Mouse (Mus musculus) WW6 (cell line): ENCODE measurements around the gene Trim65.
A peak's percentile ranks its signal among the peaks of the same experiment; 100 is the strongest.
"Not testable (repeated sequence)": the region's sequence is repeated elsewhere in the genome, so short reads cannot be mapped to it uniquely, and the experiment has no call there.

Experiments
- DNase-seq: peaks from one replicate; pipeline ENCODE4 v3.0.0-alpha.2; 2013; ENCODE audit warnings: low read depth, low spot score

The Trim65 gene

DNA sequence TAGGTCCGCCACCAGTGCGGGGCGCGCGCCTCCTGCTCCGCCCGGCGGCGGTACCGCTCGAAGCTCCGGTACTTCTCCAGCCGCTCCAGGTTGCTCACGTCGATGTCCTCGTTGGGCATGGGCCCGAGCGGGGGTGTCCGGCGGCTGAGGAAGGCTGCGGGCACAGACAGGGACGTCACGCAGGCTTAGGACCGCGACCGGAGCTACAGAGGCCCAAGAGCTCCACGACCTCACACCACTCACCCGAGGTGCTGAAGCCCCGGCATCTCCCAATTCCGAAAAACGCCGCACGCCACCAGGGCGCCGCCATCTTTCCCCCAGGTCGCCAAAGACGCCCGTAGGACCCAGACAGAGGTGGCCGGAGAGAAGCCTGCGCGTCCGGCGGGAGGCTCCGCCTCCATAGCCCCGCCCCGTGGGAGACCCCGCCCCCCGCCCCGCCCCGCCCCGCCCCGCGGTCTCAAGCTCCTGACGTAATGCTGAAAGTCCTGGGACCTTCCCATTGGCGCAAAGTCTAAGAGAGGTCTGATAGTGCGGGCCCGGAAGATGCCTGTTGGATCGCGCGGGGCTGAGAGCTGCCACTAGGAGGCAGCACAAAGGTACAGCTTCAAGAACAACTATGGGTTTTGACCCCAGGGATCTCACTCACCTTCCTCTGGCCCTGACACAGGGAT, 7.7 kb upstream of the Trim65 start, which contains the start of gene Mrpl38:
Gene Mrpl38 (minus strand): TSS at position 401 of the 671 bp plus-strand sequence.
- peak; percentile 97 for DNase-seq

DNA sequence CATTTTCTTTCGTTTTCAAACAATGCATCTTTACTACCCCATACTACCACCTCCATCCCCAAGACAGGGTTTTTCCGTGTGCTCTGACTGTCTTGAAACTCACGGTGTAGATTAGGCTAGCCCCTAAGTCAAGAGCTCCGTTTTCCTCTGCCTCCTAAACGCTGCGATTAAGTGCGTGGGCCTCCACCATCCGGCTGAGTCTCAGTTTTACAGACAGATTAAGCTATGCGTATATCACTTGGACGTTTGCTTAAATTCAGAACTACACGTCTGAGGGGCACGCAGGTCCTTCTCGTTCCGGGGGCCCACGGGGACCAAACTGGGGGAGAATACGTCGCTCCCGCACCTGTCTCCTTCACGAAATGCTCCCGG, 7.2 kb upstream of the Trim65 start:
- DNase-seq, result no peak

DNA sequence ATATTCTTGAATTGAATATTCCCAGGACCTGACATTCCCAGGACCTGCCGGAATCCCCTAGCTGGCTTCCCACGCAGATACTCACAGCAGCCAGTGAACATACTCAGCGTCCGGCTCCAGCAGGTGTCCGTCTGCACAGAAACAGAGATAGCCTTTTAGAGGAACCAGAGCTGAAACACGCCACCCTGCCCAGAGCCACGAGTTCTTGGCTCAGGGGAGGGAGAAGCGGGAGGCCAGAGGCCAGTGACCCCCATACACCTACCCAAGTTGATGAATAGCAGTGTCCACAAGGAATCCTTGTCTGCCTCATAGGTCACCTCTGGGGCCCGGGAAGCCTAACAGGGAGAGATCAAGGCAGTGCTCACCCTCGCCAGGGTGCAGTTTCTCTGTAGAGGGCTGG, 3.2 kb upstream of the Trim65 start:
- DNase-seq, result no peak

DNA sequence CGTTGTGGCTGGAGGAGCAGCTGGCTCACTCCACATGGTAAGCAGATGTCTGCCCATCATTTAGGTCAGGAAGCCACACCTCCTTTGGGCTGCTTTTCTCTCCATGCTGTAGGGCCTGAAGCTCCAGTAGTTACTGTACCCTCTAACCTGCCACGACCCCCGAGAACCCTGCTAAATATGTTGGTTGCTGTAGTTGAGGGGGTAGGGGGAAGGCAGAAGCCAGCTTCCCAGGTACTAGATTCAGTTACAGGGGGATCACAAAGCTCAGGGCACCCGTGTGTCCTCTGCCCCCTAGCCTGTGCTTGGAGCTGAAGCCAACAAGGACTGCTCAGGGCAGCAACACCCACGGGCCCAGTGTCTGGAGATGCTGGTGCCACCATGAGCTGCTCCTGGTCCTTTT, 2.6 kb upstream of the Trim65 start:
- DNase-seq, result no peak

DNA sequence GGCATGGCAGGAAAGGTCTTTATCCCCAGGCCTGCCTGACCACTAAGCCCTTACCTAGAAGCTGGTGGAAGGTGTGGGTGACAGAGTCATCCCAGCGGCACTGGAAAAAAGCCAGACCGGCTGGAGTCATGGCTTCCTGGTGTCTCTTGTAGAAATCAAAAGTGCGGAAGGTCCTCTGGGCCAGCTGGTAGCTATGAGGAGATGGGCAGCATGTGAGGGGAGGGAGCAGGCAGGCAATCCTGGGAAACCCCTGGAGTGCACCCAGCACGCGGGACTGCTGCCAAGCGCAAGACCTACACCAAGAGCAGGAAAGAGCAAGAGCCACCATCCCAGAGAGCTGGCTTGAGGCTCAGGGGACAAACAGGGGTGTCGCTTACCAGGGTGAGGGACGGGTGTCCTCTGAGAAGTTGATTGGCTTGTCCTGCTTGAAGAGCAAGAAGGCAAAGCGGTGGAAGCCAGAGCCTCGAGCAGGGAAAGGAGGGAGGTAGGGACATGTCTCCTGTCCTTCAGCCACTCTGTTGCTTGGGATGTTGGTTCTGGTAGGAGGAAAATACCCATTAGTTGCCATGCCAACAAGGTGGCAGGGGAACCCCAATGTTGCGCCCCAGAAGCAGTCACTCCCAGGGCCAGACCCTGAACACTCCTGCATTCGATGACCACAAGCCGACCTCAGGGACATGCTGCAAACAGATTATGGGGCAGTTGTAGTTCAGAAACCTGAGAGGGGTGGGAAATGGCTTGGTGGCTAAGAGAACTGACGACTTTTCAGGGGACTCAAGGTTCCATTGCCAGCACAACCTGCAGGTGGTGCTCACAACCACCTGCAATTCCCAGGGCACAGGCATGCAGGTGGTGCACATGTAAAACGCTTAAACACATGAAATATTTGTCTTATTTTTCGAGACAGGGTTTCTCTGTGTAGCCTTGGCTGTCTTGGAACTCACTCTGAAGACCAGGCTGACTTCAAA, 1.7 kb upstream of the Trim65 start:
- no peak for DNase-seq

DNA sequence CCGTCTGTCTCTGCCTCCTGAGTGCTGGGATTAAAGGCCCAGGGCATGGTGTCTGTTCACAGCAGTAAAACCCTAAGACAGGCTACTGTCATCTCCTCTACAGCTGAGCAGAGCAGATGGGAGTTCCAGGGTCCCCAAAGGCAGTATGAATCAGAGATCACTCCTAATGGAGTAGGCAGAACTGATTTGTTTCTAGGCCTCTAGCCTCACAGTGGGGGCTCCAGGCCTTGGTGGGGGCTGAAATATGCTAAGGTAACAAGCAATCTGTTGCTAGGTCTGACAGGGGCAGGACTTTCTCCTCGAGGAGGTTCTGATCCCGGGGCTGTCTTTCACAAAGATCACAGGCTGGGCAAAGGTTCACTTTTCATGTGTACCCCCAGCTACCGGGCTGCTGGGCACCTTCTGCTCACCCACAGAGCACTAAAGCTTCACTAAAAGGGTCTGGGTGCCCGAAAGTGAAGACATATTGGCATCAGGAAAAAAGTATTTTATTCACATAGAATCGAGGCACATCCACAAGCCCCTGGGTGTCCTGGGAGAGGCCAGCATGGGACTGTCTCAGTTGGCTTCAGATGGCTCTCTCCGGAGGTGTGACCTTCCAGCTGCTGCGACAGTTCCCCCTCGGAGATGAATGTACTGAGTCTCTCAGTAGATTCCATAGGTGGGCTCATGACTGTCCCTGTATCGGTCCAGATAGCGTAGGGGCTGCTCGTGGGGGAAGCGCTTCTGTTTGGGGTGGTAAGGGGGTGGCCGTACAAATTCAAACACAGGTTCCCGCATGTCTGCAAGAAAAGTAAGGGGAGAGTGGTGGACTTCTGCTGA, 632 bp upstream of the Trim65 start:
- no peak for DNase-seq

DNA sequence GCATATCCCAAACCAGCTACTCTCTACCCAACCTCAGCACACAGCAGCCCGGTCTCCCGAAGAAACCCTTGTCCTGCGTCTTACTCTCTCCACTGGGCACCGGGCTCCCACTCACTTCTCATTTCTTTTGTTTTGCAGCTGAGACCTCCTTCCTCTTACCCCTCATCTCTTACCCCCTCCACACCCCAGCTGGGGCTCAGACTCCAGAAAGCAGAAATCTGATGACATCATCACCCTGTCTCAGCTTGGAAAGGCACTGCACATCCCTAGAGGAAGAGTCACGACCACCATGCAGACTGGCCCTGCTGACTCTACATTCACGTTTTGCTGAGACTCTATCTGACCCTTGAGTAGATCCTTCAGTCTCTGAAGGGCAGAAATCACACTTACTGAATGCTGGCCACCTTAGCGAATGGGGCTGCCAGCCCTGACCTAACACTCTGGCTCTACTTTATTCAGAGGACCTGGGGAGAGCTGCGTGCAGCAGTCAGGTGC, 888 bp downstream of the Trim65 start:
- DNase-seq, result no peak

DNA sequence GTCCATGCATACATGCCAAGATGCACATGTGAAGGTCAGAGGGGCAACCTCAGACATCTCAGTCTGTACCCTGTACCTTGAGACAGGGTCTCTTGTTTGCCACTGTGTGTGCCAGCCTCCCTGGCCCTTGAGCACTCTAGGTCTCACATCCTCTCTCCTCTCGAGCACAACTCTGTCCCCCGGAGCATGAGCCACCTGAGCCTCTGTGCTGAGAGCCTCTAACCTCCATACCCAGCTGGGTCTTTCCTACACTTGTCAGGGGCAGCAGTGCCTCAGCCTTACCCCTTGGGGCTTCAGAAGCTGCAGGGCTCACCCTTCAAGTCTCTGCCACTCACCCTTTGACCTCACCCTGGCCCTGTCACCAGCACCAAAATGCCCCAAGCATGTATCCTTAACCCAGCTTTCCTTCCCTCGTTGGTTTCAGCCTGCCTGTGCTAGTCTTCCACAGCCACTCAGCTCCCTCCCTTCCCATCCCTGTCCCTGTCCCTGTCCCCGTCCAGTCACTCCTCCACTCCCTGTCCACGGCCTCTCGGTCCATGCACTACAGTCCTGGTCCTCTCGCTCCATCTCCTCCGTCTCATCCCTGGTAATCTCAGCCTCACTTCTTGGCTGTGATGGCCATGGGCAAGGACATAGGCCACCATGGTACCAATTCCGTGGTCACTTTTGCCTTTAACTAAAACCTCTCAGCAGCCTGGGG, 1.7 kb downstream of the Trim65 start:
- DNase-seq, result no peak

DNA sequence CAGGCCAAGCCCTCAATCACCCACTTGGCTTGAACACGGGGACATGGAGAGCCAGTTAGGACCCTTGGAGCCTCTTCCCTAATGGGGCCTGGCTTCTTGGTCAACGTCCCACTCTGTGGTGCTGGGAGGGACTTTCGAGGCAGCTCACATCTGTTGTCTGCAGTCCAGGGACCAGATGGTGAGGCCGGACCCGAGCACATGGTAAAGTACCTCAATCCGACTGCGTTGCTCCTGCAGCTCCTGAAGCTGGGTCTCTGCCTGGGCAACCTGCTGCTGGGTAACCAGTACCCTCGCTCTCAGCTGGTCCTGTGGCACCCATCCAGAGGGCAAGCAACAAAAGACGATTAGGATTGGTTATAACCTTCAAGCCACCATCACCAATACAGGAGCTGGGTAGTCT, 2.9 kb downstream of the Trim65 start:
- DNase-seq, result no peak

DNA sequence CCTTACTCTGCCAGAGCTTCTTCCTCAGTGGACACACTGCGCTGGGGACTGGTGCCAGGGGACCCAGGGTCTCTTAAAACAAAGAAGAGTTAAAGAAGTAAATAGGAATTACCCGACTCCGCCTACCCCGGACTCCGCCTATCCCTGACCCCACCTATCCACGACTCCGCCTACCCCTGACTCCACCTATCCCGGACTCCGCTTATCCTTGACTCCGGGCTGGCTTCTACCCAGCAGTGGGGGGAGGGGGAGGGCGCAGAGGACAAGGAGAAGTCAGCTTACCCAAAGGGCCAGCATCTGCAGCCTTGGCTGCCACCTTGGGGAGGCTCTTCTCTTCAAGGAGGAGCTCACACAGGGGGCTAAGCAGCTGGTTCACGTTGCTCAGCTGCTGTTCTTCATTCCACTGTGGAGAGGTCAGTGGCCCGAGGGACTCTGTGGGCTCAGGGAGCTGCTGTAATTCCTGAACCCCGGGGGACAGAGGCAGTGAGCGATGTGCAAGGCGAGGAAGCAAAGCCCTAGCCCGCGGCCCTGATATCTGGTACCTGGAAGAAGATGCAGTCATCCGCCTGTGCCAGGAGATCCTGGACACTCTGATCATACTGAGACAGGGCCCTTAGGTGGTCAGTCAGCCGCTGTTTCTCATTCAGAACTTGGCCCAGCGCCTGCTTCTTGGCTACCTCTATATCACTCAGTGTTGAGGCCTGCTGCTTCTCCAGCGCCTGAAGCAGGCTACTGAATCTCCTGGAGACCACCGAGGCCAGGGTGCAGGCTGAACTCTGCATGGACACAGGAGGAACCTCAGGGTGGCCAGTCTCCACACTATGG, 3.6 kb downstream of the Trim65 start, which contains the start of gene Trim47:
Gene Trim47 (minus strand): TSS at position 55 of the 825 bp plus-strand sequence.
- DNase-seq, result no peak

DNA sequence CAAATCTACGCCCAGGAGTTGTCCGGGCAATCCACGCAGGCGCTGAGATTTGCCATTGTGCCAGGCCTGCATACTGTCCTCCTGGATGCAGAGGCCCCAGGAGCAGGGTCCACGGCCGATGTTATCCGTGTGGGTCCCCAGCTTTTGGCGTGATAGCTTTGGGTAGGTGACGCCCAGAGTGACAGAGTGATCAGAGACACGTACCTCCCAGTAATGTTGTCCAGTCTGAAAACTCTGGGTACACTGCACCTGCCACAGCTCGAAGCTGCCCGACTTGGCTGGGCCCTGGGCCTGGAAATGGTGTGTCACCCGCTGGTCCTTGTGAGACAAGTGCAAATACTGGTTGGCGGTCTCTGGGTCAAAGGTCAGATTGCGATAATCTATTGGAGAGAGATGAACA, 4.7 kb downstream of the Trim65 start:
- no peak for DNase-seq

DNA sequence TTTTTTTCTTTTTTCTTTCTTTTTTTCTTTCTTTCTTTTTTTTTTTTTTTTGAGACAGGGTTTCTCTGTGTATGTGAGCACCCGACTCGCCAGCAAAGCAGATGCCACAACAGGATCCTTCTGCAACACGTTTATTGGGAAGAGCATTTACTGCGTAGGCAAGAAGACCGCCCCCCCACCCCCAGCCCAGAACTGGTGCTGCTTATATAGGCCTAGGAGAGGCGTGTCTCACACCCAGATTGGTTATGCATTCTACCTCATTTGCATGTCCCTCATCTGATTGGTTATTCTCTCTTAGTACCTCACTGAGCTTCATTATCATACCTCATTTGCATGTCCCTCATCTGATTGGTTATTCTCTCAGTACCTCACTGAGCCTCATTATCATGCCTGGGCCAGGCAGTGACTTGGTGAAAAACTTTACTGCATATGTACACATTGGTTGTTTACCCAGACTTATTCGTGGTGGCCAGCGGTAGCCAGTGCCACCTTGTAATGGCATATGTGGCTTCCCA, 9.1 kb downstream of the Trim65 start:
- DNase-seq, result not testable (repeated sequence)

DNA sequence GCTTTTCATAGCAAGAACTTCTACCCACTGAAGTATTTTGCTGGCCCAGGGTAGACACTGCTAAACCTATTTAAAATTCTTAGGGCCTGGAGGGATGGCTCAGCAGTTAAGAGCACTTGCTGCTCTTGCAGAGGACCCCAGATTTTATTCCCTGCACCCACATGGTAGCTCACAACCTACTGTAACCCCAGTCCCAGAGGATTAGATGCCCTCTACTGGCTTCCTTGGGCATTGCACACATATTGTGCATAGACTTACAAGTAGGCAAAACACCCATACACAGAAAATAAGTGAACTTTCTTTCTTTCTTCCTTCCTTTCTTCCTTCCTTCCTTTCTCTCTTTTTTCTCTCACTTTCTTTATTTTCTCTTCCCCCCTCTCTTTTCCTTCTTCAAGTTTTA, 13.1 kb downstream of the Trim65 start:
- DNase-seq, result no peak

DNA sequence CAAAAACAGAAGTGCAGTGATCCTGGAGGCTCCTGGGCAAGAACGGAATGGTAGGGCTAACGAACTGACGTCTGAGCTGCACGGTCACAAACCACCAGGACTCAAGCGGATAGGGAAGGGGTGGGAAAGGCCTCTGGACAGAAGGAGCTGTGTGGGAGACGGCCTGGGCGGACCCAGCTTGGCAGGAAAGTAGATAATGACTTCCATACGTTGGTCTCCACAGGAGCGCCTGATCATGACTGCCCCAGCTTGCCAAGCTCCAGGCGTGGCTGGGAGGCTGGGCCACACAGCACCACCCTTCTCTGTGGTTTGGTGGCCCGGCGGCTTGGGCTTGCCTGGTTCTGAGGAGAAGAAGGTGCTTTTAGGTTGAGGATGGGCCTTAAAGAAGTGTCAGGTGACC, 13.7 kb downstream of the Trim65 start:
- no peak for DNase-seq

DNA sequence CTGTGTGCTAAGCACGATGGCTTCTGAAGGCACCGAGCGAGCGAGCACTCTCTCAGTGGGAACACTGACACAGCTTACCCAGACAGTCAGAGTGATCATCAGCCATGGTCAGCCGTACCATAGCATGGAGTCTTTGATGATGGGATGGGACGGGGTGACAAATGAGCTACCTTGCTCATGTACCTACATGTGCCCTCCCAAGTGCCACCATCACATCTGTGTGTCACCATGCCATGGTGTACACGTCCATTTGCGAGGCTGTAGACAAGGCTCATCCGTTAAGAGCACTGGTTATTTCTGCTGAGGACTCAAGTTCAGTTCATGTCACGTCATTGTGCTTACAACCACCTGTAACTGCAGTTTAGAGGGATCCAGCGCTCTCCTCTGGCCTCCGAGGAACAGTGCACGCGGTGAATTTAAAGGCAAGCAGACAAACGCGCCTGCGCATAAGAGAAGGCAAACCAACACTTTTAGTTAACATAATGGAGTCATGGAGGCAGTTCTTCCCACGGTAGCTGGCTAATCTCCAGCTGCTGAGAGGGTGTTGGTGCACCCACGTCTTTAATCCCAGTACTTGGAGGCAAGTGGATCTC, 19.2 kb downstream of the Trim65 start:
- DNase-seq, result no peak

DNA sequence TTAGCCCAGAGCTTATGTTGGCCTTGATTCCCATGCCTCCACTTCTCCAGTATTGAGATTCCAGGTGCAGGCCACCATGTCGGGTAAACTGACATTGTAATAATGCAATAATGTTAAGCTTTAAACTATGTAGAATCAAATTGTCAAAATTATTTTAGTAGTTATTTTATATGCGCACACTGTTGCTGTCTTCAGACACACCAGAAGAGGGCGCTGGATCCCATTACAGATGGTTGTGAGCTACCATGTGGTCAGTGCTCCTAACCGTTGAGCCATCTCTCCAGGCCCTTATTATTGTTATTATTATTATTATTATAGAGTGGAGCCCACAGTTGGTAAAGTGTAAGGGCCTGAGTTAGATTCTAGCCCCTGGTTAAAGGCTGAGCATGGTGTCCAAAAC, 19.9 kb downstream of the Trim65 start:
- DNase-seq, result no peak

DNA sequence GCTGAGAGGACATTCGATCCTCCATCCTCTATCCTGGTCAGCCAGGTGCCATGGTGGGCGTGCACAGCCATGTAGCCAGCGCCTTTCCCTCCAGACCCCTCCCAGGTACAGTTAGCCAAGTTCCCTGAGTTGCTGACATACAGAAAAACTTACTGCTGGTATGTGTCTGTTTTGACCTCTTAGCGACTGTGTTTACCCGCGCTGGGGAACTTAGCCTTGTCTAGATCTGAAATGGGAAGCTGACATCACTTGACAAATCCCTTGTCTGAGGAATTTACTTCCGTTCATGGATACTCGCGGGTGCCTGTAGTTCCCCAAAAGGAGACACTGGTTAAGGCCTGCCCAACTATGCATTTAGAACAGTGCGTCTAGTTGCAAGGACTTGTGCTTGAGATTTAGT, 20.4 kb downstream of the Trim65 start:
- no peak for DNase-seq

DNA sequence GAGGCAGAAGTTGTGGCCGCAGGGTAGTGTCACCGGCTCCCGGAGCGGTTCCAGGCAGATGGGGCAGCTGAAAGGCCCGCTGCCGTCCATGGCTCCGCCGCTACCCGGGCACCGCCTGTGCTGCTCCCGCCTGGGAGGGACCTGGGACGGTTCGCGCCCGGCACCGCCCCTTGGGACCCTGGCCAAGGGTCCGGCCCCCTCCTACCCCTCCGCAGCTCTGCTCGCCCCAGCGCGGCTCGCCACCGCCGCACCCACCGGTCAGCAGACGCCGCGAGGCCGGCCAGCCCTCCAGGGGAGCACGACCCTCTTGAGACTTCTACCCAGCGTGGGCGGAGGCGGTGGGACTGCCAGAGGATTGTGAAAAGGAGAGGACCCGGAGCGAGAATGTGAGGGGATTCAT, 20.8 kb downstream of the Trim65 start:
- DNase-seq, result no peak

DNA sequence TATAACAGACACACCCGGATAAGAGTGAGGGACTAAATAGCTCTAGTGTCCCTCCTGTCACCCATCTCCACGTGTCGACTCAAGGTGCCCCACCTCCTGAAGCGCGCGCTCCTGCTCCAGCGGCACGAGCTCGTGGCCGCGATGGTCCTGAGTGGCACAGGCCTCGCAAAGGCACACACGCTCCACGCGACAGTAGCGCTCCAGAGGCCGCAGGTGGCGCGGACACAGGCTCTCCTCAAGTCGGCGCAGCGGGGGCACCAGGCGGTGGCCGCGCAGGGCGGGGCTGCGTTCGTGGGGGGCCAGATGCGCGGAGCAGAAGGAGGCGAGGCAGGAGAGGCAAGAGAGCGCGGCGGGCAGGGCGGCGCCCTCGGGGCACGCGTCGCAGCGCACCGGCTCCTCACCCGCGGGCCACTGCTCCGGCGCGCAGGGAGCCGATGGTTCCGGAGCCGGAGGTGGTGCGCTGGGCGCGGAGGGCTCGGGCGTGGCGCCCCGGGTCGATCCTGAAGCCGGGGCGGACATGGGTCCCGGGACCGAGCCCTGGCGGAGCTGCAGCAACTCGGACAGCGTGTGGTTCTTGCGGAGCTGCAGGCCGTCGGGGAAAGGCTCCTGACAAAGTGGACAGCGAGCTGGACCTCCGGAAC, 21.4 kb downstream of the Trim65 start:
- DNase-seq, result no peak
